Mouse (Mus musculus) testis, adult 2 months (tissue): ENCODE results near the gene BC052040.

Source experiments
- CTCF ChIP-seq: fragments of 200-500 bp; IDR thresholded peaks from 2 replicates; pipeline ENCODE4 v1.5.1; 2012; ENCODE audit warnings: low read depth, mild to moderate bottlenecking, inconsistent platforms, low read length, moderate library complexity; ENCODE audit not compliant: control insufficient read depth, insufficient read depth, insufficient replicate concordance
- POLR2A ChIP-seq: fragments of 200-500 bp; IDR thresholded peaks from 2 replicates; pipeline ENCODE4 v1.6.1; 2012; ENCODE audit warnings: low read depth, mild to moderate bottlenecking, inconsistent platforms, low read length, moderate library complexity; ENCODE audit not compliant: control insufficient read depth

- TF ChIP-seq CTCF (no peak), POLR2A (no peak)
These were observed 191.2 kb downstream of the BC052040 start for GRCm38 (mm10) chr2:115772709-115773108.
